Mouse (Mus musculus): ENCODE measurements around the gene Rrp36. TPM values are rescaled to one million over a fixed set of nuclear protein-coding genes. Genes with fewer than 3 reads are reported as not detected.
A peak's percentile ranks its signal among the peaks of the same experiment; 100 is the strongest.

Rrp36 gene
- 51.8 and 52.4 TPM in 2 replicates for polyA plus RNA-seq (2015; fragmentation: Nextera tagmentation; extraction: Ambion mirVana)

DNA sequence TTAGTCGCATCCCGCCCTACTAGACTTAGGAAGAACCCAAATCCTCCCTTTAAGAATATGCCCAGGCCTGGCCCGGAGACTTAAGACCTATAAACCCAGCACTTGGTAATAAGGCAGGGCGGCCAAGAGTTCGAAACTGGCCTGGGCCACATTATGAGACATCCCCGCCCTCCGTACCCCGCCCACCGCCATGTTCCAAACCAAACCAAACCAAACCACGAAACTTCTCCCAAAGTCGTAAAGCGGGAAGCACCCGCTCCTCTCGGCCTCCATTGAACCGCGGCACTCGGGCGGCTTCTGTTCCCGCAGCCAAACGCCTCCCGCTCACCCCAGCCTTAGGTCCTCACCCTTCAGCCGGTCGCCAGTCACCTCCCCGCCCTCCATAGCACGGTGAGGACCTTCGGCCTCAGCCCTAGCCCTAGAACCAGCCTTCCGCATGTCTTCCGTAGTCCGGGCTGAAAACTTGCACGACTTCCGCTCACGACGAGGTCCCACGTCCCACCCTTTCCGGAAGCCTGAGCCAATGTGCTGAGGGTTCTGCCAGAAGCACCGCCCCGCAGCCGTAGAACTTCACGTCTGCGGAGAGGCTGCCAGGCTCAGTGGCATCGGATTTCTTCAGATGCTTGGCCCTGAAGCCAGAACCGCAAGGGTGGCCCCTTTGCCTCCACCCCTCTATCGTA lies at the start of gene Rrp36:
Gene Rrp36 (minus strand): TSS at position 503 of the 680 bp plus-strand sequence.
- Histone ChIP-seq H3K27ac (ENCODE audit: low read length) (peak within 1 kb of the TSS; percentile 72), H3K9ac (ENCODE audit: low read depth, low read length) (peak within 1 kb of the TSS; percentile 69), H3K4me1 (ENCODE audit: control insufficient read depth, insufficient read depth, low read length) (peaks cover 25% of the 10 kb centered on the region), H3K36me3 (ENCODE audit: control insufficient read depth, insufficient read depth, low read length) (peaks cover 34% of the 10 kb centered on the region), H3K9me3 (replicated peaks; ENCODE audit: control insufficient read depth, low read length, poor library complexity, severe bottlenecking) (no peaks in the 10 kb centered on the region), H3K27me3 (ENCODE audit: control insufficient read depth, insufficient read depth, low read depth, low read length) (no peaks in the 10 kb centered on the region), H3K4me3 (ENCODE audit: low read depth, low read length) (peak within 1 kb of the TSS; percentile 88), H3K4me2 (ENCODE audit: low read length) (peak within 1 kb of the TSS; percentile 89)
- peak; percentile 91 for ATAC-seq
- WGBS = under 1% methylated on average over 43 of the region's 43 CpGs

DNA sequence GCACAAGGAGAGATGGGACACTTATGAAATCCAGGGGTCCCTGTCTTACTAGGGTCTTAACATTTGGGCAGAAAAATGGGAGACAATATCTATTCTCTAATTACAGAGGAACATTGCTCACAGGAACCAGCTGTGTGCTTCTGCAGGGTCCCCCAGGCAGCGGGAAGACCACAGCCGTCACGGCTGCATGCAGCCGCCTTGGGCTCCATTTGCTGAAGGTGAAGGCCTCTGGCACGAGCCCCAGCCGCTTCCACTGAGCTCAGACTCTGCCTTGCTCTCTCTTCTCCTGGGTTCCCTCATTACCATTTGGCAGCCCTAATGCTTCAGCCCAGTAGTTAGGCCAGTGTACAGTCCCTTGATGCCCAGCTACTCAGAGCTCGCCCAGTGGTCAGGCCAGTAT lies 46.9 kb upstream of the Rrp36 start:
- no peaks in the 10 kb centered on the region for H3K4me1 ChIP-seq (ENCODE audit: control insufficient read depth, insufficient read depth, low read length)
- H3K36me3 ChIP-seq (ENCODE audit: control insufficient read depth, insufficient read depth, low read length) = peaks cover 15% of the 10 kb centered on the region
- H3K9me3 ChIP-seq (replicated peaks; ENCODE audit: control insufficient read depth, low read length, poor library complexity, severe bottlenecking) = no peaks in the 10 kb centered on the region
- no peak for ATAC-seq
- H3K4me2 ChIP-seq (ENCODE audit: low read length) = no peak overlapping the region
- H3K9ac ChIP-seq (ENCODE audit: low read depth, low read length) = no peak overlapping the region
- 91% methylated on average over 7 of the region's 7 CpGs for WGBS
- no peak overlapping the region for H3K27ac ChIP-seq (ENCODE audit: low read length)
- no peaks in the 10 kb centered on the region for H3K27me3 ChIP-seq (ENCODE audit: control insufficient read depth, insufficient read depth, low read depth, low read length)
- H3K4me3 ChIP-seq (ENCODE audit: low read depth, low read length) = no peak overlapping the region

DNA sequence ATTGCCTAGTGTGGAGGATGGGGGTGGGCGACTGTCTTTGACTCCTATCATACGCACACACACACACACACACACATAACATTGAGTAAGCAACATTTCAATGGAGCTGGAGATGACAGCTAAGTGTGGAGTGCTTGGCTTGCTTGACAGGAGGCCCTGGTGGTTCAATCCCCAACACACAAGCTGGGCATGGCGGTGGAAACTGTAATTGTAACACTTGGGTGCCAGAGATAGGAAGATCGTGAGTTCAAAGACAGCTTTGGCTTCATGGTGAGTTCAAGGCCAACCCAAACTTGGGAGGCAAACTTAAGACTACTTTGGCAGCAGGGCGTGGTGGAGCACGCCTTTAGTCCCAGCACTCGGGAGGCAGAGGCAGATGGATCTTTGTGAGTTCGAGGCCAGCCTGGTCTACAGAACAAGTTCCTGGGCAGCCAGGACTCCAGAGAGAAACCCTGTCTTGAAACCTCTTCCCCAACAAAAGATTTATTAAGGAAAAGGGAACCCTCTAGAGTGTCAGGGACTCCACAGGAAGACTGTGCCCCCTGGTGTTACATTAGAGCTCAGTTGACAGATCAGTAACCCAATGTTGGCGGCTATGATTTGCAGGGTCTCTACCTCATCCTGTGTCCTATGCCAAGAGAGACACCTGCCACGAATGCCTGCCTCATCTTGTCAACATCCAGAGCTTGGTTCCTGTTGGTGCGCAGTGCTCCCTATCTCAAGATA lies 40.8 kb upstream of the Rrp36 start:
- H3K27me3 ChIP-seq (ENCODE audit: control insufficient read depth, insufficient read depth, low read depth, low read length) = no peaks in the 10 kb centered on the region
- no peaks in the 10 kb centered on the region for H3K9me3 ChIP-seq (replicated peaks; ENCODE audit: control insufficient read depth, low read length, poor library complexity, severe bottlenecking)
- H3K36me3 ChIP-seq (ENCODE audit: control insufficient read depth, insufficient read depth, low read length) = peaks cover 11% of the 10 kb centered on the region
- H3K4me1 ChIP-seq (ENCODE audit: control insufficient read depth, insufficient read depth, low read length) = peaks cover 13% of the 10 kb centered on the region
- no peak overlapping the region for H3K27ac ChIP-seq (ENCODE audit: low read length)
- no peak for ATAC-seq
- no peak overlapping the region for H3K4me2 ChIP-seq (ENCODE audit: low read length)
- H3K9ac ChIP-seq (ENCODE audit: low read depth, low read length) = no peak overlapping the region
- WGBS = 96% methylated on average over 11 of the region's 11 CpGs
- no peak overlapping the region for H3K4me3 ChIP-seq (ENCODE audit: low read depth, low read length)

DNA sequence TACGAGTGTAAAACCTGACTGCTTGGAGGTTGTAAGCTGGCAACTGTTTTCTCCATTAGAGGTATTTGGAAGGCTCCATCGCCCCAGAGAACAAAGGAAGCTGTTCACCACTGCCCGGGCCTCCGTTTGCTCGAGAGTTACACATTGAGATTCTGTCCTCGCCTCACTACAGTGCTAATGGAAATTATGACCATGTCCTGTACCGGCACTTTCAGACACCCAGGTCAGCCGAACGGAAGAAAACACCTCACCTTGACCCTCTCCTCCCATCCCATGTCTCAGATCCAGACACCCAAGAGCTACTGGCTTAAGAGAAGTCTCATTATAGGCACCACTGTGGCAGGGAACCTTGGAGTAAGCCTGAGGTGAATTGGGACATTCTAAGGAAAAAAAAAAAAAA lies 39.7 kb upstream of the Rrp36 start:
- Histone ChIP-seq H3K4me2 (ENCODE audit: low read length) (no peak overlapping the region), H3K4me1 (ENCODE audit: control insufficient read depth, insufficient read depth, low read length) (peaks cover 13% of the 10 kb centered on the region), H3K27ac (ENCODE audit: low read length) (no peak overlapping the region), H3K9ac (ENCODE audit: low read depth, low read length) (no peak overlapping the region), H3K9me3 (replicated peaks; ENCODE audit: control insufficient read depth, low read length, poor library complexity, severe bottlenecking) (no peaks in the 10 kb centered on the region), H3K4me3 (ENCODE audit: low read depth, low read length) (no peak overlapping the region), H3K27me3 (ENCODE audit: control insufficient read depth, insufficient read depth, low read depth, low read length) (no peaks in the 10 kb centered on the region), H3K36me3 (ENCODE audit: control insufficient read depth, insufficient read depth, low read length) (peaks cover 11% of the 10 kb centered on the region)
- ATAC-seq = no peak
- 91% methylated on average over 9 of the region's 9 CpGs for WGBS

DNA sequence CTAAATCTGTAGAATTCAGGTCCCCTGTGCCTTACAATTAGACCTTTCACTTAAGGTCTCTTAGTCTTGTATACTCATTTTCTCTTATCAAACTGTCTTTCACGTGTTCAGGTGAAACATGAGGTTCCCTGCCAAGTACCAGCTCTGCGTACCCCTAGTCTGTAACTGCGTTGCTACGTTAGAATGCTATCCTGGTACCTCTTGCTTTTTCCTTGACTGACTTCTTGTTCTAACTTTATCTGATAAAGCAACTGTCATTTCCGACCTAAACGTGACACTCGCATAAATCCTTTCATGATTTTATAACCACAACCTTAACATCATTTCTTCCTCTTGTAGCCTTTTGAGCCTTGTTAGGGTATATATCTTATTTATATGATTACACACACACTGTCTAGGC lies 38.3 kb upstream of the Rrp36 start:
- peak overlapping the region; percentile 99 for H3K4me3 ChIP-seq (ENCODE audit: low read depth, low read length)
- WGBS = 77% methylated on average over 7 of the region's 7 CpGs
- peak overlapping the region; percentile 94 for H3K9ac ChIP-seq (ENCODE audit: low read depth, low read length)
- H3K27me3 ChIP-seq (ENCODE audit: control insufficient read depth, insufficient read depth, low read depth, low read length) = no peaks in the 10 kb centered on the region
- no peak for ATAC-seq
- H3K4me1 ChIP-seq (ENCODE audit: control insufficient read depth, insufficient read depth, low read length) = peaks cover 13% of the 10 kb centered on the region
- peaks cover 11% of the 10 kb centered on the region for H3K36me3 ChIP-seq (ENCODE audit: control insufficient read depth, insufficient read depth, low read length)
- H3K27ac ChIP-seq (ENCODE audit: low read length) = no peak overlapping the region
- peak overlapping the region; percentile 99 for H3K4me2 ChIP-seq (ENCODE audit: low read length)
- no peaks in the 10 kb centered on the region for H3K9me3 ChIP-seq (replicated peaks; ENCODE audit: control insufficient read depth, low read length, poor library complexity, severe bottlenecking)

- peak overlapping the region; percentile 99 for H3K4me2 ChIP-seq (ENCODE audit: low read length)
- peak overlapping the region; percentile 51; the same call in 1 of the 2 replicates for H3K27ac ChIP-seq (ENCODE audit: low read length)
- H3K4me3 ChIP-seq (ENCODE audit: low read depth, low read length) = peak overlapping the region; percentile 99
- H3K4me1 ChIP-seq (ENCODE audit: control insufficient read depth, insufficient read depth, low read length) = peaks cover 13% of the 10 kb centered on the region
- H3K9ac ChIP-seq (ENCODE audit: low read depth, low read length) = peak overlapping the region; percentile 94
- peak; percentile 73 for ATAC-seq
- H3K9me3 ChIP-seq (replicated peaks; ENCODE audit: control insufficient read depth, low read length, poor library complexity, severe bottlenecking) = no peaks in the 10 kb centered on the region
- no peaks in the 10 kb centered on the region for H3K27me3 ChIP-seq (ENCODE audit: control insufficient read depth, insufficient read depth, low read depth, low read length)
- WGBS = 1% methylated on average over 56 of the region's 76 CpGs
- peaks cover 6% of the 10 kb centered on the region for H3K36me3 ChIP-seq (ENCODE audit: control insufficient read depth, insufficient read depth, low read length)
Measured at GRCm38 (mm10) chr17:46711612-46712271, 37.6 kb upstream of the Rrp36 start.

- Histone ChIP-seq H3K4me2 (ENCODE audit: low read length) (peak within 1 kb of the TSS; percentile 99), H3K27me3 (ENCODE audit: control insufficient read depth, insufficient read depth, low read depth, low read length) (no peaks in the 10 kb centered on the region), H3K9ac (ENCODE audit: low read depth, low read length) (peak within 1 kb of the TSS; percentile 94), H3K36me3 (ENCODE audit: control insufficient read depth, insufficient read depth, low read length) (peaks cover 2% of the 10 kb centered on the region; the same call in 1 of the 2 replicates), H3K27ac (ENCODE audit: low read length) (peak within 1 kb of the TSS; percentile 82), H3K4me1 (ENCODE audit: control insufficient read depth, insufficient read depth, low read length) (peaks cover 16% of the 10 kb centered on the region), H3K4me3 (ENCODE audit: low read depth, low read length) (peak within 1 kb of the TSS; percentile 99), H3K9me3 (replicated peaks; ENCODE audit: control insufficient read depth, low read length, poor library complexity, severe bottlenecking) (no peaks in the 10 kb centered on the region)
- 9% methylated on average over 36 of the region's 36 CpGs for WGBS
- ATAC-seq = peak; percentile 92
Measured at GRCm38 (mm10) chr17:46710959-46711597, 36.9 kb upstream of the Rrp36 start, which contains the start of gene Pex6. TSS of gene Pex6 (plus strand) at chr17:46711463.

DNA sequence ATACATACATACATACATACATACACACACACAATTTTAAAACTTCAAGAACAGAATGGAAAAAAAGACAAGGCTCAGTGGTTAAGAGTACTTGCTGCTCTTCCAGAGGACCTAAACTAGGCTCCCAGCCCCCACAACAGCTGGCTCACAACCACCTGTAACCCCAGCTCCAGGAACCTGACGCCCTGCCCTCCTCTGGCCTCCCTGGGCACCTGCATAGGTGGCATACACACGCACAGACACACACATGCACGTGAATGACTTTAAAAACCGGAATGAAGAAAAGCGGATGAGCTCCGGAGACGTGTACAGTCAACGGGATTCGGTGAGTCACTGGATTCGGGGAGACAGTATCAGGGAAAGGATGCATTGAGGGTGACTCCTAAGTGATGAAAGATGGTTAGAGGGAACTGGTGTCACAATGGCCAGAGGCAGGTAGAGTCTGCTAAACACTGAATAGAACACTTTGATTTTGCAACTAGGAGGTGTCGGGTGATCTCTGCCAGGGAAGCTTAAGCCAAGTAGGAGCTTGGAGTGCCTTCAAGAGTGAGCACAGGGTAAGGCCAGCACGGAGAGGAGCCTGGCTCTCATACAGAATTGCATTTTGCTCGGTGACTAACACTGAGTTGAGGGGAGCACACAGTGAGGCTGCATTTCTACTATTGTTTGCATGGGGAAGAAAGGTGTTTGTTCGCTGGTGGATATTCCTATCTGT lies 32.4 kb upstream of the Rrp36 start:
- no peaks in the 10 kb centered on the region for H3K27me3 ChIP-seq (ENCODE audit: control insufficient read depth, insufficient read depth, low read depth, low read length)
- no peak overlapping the region for H3K9ac ChIP-seq (ENCODE audit: low read depth, low read length)
- no peak overlapping the region for H3K27ac ChIP-seq (ENCODE audit: low read length)
- 92% methylated on average over 14 of the region's 14 CpGs for WGBS
- H3K36me3 ChIP-seq (ENCODE audit: control insufficient read depth, insufficient read depth, low read length) = no peaks in the 10 kb centered on the region
- H3K4me2 ChIP-seq (ENCODE audit: low read length) = no peak overlapping the region
- H3K9me3 ChIP-seq (replicated peaks; ENCODE audit: control insufficient read depth, low read length, poor library complexity, severe bottlenecking) = no peaks in the 10 kb centered on the region
- H3K4me3 ChIP-seq (ENCODE audit: low read depth, low read length) = no peak overlapping the region
- no peak for ATAC-seq
- H3K4me1 ChIP-seq (ENCODE audit: control insufficient read depth, insufficient read depth, low read length) = peaks cover 31% of the 10 kb centered on the region
